Mouse (Mus musculus) limb, embryonic 13.5 days (tissue): Measurements from ENCODE around the gene Tcp10b. TPM values are rescaled to one million over a fixed set of nuclear protein-coding genes. Genes with fewer than 3 reads are reported as not detected.
"Not testable (repeated sequence)": the region's sequence is repeated elsewhere in the genome, so short reads cannot be mapped to it uniquely, and the experiment has no call there.

Experiments
- ATAC-seq: fragments of 200-750 bp; cut with Nextera tagmentation; 2 replicates; pipeline ENCODE4 v1.8.0; 2017; ENCODE audit warnings: low read depth, moderate number of reproducible peaks, moderate TSS enrichment; ENCODE audit not compliant: low FRiP score
- H3K27ac ChIP-seq: fragments of 300-500 bp; sonication (generic); 2 replicates; pipeline ENCODE4 v1.5.1; 2015; ENCODE audit warnings: inconsistent platforms, mild to moderate bottlenecking, moderate library complexity
- H3K27me3 ChIP-seq: fragments of 300-500 bp; sonication (generic); 2 replicates; pipeline ENCODE4 v1.6.1; 2015; ENCODE audit warnings: mild to moderate bottlenecking, inconsistent platforms
- H3K36me3 ChIP-seq: fragments of 300-500 bp; sonication (generic); 2 replicates; pipeline ENCODE4 v1.6.1; 2015; ENCODE audit warnings: inconsistent platforms, mild to moderate bottlenecking, moderate library complexity
- H3K4me1 ChIP-seq: fragments of 300-500 bp; sonication (generic); 2 replicates; pipeline ENCODE4 v1.6.1; 2015; ENCODE audit warnings: inconsistent platforms
- H3K4me2 ChIP-seq: fragments of 300-500 bp; sonication (generic); replicated peaks from 2 replicates; pipeline ENCODE4 v1.6.1; 2015; ENCODE audit warnings: inconsistent platforms, mild to moderate bottlenecking, moderate library complexity
- H3K4me3 ChIP-seq: fragments of 300-500 bp; sonication (generic); 2 replicates; pipeline ENCODE4 v1.5.1; 2015; ENCODE audit warnings: moderate library complexity, mild to moderate bottlenecking, inconsistent platforms
- H3K9ac ChIP-seq: fragments of 300-500 bp; sonication (generic); 2 replicates; pipeline ENCODE4 v1.6.1; 2015; ENCODE audit warnings: mild to moderate bottlenecking, inconsistent platforms
- H3K9me3 ChIP-seq: fragments of 300-500 bp; sonication (generic); 2 replicates; pipeline ENCODE4 v1.6.1; 2016; ENCODE audit warnings: inconsistent platforms
- WGBS: fragments of 180-500 bp; shearing (Covaris S2); methylation state at CpG from one replicate; pipeline ENCODE4 v1.1.7; 2015; 5-methylcytosine and 5-hydroxymethylcytosine counted together
- polyA plus RNA-seq: library from polyadenylated mRNA; unstranded; fragments of >200 nt; fragmentation: Nextera tagmentation; extraction: Ambion mirVana; gene quantifications from 2 replicates; pipeline ENCODE4 v1.2.1, GENCODE M21; 2015

The Tcp10b gene
- polyA plus RNA-seq = 0.17 TPM in 1 of 2 replicates, not detected in the other

DNA sequence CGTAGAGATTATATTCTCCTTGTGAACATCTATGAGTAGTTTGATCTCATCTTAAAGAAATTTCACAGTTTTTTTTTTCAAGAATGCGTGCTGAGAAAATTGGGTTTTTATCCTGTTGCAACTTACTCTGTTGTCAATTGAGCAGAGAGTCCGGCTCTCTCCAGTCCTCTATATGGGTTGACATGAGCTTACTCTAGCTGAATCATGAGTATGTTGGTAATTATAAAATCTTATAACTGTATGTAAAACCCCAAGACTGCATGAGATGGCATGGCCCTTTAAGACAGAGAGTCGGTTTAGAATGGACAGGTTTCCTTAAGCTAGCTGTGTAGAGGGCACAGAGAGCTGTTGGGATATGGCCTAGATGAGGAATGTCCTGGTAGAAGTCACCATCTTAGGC, at the start of gene Tcp10b:
Gene Tcp10b (plus strand): TSS at position 301 of the 400 bp plus-strand sequence.
- H3K4me1 ChIP-seq, H3K27me3 ChIP-seq, H3K9me3 ChIP-seq, ATAC-seq, H3K36me3 ChIP-seq, H3K9ac ChIP-seq, H3K27ac ChIP-seq, H3K4me3 ChIP-seq, H3K4me2 ChIP-seq: not testable (repeated sequence)
- WGBS = 87% methylated on average over 4 of the region's 4 CpGs

DNA sequence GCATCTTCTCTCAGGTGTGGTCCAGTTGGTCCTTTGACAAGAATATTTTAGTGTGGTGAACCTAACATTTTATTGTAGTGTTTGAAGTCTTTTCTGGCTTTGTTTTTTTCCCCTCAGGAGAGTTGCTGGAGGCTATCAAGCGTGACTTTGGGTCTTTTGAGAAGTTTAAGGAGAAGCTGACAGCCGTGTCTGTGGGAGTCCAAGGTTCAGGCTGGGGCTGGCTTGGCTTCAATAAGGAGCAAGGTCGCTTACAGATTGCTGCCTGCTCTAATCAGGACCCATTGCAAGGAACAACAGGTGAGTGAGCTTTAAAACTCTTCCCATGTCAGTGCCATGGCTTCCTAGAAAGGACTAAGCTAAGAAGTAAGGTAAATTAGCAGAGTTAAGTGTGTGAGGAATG, 47.6 kb upstream of the Tcp10b start:
- WGBS = 85% methylated on average over 3 of the region's 3 CpGs
- Histone ChIP-seq H3K4me3 (no peak overlapping the region), H3K9me3 (no peaks in the 10 kb centered on the region), H3K27me3 (no peaks in the 10 kb centered on the region), H3K9ac (no peak overlapping the region), H3K27ac (no peak overlapping the region), H3K4me2 (no peak overlapping the region), H3K4me1 (peaks cover 8% of the 10 kb centered on the region), H3K36me3 (peaks cover 49% of the 10 kb centered on the region)
- no peak for ATAC-seq

DNA sequence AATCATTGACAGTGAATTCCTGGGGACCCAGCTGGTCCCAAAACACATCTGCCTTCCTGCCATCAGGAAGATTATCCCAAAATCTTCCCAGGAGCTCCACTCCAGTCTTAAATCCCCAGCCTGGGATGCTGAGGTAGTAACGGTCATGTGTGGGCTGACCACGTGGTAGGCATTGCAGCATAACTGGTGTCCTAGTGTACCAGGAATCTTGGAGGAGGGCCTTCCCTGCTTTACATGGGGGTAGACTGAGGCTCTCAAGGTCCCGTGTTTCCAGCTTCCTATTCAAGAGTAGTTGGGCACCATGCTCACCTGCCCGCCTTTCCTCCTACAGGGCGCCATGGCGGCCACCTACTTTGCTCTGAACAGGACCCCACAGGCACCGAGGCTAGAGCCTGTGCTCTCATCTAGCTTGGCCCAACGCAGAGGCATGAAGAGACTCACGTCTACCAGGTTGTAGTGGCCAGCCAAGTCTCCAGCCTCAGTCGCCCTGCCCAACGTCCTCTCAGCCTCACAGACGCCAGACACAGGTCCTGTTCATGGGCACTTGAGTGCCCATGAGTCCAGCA, 24.2 kb upstream of the Tcp10b start:
- H3K4me2 ChIP-seq, H3K4me1 ChIP-seq, H3K27ac ChIP-seq, H3K9ac ChIP-seq, H3K9me3 ChIP-seq, ATAC-seq, H3K27me3 ChIP-seq, H3K4me3 ChIP-seq, H3K36me3 ChIP-seq: not testable (repeated sequence)
- 85% methylated on average over 5 of the region's 12 CpGs for WGBS

DNA sequence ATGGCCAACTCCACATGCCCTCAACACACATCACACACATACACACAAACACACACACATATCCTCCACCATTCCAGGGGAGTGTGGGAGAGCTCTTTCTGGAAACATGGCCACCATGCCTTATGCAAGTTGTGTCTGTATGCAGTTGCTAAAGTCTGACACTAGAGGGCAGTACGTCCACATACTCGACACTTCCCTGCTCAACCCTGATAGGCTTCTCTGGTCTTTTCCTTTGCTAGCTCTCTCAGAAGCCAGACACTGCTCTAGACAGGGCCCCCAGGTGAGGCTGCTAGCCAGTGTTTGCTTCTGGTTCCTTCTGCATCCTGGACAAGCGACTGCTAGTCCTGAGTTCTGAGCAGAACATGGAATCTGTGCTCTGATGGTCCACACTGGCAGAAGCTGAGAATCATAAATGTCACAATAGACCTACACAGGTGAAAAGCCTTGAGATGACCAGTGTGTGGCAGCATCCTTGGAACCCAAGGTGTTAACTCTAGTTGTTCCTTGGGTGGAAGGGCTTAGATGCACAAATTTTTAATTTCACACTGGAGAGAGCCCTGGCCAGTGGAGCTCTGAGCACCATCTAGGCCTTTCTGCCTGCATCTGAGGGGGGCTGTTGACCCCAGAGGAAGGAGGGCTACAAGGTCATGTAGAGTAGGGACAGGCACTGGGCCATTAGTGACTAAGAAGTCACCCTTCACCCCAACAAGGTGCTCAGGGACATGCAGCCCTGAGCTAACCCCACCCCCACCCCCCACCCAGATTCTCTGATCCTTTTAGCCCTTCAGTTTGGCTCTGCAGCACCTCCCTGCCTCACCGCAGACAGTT, 16.8 kb upstream of the Tcp10b start:
- not testable (repeated sequence) for H3K27ac ChIP-seq, H3K4me3 ChIP-seq, H3K36me3 ChIP-seq, H3K9ac ChIP-seq, H3K4me2 ChIP-seq, H3K27me3 ChIP-seq, H3K9me3 ChIP-seq, H3K4me1 ChIP-seq
- WGBS = 16% methylated on average over 4 of the region's 4 CpGs
- peak; percentile 86 for ATAC-seq

DNA sequence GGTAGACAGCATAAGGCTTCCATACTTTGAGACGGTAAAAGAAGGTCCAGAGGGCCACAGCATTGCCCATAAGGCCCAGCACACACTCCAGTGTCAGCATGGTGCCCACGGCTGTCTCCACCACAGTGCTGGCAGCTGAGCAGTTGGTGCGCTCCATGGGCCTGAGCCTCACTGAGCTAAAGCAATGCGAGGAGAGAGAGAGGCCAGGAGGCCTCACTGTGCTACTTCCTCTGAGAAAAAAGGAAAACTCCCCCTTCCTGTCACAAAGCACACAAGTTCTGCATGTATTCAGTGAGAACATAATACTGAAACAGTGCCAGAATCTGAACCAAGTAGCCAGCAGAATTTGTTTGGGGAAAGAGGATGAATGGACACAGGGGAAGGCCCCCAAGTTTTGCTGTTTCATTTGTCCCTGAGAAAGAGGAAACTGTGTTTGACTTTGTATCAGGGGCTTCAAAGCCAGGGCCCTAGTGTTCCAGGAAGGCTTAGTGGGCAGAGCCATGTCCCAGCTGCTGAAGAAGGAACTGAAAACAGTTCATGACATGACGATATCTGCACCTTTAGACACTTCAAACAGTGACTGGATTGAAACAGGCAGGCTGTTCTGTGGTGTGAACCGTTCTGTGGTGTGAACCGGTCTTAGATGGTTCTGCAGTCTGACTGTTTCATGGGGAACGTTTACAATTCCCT, 8.6 kb upstream of the Tcp10b start, which contains the start of gene Gpr31b:
Gene Gpr31b (minus strand): TSS at position 173 of the 690 bp plus-strand sequence.
- not testable (repeated sequence) for H3K27ac ChIP-seq, H3K4me3 ChIP-seq, H3K36me3 ChIP-seq, ATAC-seq, H3K4me1 ChIP-seq, H3K9ac ChIP-seq, H3K9me3 ChIP-seq, H3K27me3 ChIP-seq, H3K4me2 ChIP-seq
- 75% methylated on average over 2 of the region's 8 CpGs for WGBS

DNA sequence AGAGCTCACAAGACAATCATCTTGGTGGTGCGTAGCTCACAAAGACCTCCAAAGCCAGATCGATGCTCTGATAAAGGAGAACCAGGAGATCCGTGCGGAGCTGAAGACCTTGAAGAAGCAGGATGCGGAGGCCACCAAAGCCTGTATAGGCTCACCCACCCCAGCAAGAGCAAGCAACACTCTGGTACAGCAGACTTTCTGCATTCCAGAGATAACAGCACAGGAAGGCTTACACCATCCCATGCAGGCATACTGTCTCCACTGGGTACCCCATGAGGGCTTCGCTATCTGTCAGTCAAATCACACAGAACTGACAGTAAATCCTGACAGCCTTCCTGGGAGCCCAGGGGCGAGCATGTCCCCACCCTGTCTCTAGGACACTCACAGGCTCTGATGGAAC, 2.0 kb downstream of the Tcp10b start:
- H3K9me3 ChIP-seq, H3K27ac ChIP-seq, H3K4me3 ChIP-seq, H3K27me3 ChIP-seq, H3K4me1 ChIP-seq, H3K4me2 ChIP-seq, H3K36me3 ChIP-seq, H3K9ac ChIP-seq: not testable (repeated sequence)
- 79% methylated on average over 6 of the region's 7 CpGs for WGBS
- 0 out of 2 replicates have a peak, but pooled peaks have one; percentile 19 for ATAC-seq

DNA sequence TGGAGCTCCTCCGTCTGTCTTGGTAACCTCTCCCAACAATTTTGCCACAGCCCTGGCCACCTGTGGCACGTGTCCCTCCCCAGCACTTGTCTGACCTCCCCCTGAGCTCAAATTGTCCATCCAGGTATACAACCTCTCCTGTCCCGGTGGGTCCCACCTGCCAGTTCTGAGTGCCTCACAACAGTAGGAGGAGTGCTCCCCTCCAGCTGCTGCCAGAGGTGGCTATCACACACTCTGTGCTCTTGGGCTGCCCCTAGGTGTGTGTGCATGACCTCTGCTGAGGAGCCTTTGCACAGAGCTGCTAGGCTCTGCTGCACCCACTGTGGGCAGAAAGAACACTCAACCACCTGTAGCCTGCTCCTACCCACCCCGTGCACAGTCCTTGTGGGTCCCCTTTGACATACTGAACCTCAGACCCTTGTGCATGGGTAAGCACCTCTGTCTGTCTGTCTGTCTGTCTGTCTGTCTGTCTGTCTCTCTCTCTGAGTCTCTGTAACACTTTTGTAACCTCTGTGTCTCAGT, 7.0 kb downstream of the Tcp10b start:
- H3K9me3 ChIP-seq, H3K9ac ChIP-seq, ATAC-seq, H3K27ac ChIP-seq, H3K4me1 ChIP-seq, H3K27me3 ChIP-seq, H3K4me2 ChIP-seq, H3K4me3 ChIP-seq, H3K36me3 ChIP-seq: not testable (repeated sequence)
- 92% methylated on average over 1 of the region's 4 CpGs for WGBS

DNA sequence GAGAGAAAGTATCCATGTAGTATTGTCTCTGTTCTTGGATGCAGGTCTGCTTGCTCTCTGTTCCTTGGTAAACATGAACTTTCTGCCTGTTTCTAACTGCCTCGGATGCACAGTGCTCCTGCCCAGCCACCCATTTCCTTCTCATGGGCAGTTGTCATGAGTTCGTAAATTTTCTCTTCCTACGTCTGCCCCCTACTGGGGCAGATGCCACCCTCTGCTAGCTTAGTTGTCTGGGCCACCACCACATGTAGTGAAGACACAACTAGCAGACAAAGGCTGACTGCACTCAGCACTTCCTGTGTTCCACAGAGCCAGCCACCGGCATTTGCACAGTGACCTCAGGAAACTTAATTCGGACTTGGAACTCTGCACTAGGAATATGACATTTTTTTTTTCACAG, 8.3 kb downstream of the Tcp10b start:
- ATAC-seq, H3K36me3 ChIP-seq, H3K4me2 ChIP-seq, H3K27ac ChIP-seq, H3K27me3 ChIP-seq, H3K4me1 ChIP-seq, H3K4me3 ChIP-seq, H3K9me3 ChIP-seq, H3K9ac ChIP-seq: not testable (repeated sequence)
- 75% methylated on average over 4 of the region's 5 CpGs for WGBS

DNA sequence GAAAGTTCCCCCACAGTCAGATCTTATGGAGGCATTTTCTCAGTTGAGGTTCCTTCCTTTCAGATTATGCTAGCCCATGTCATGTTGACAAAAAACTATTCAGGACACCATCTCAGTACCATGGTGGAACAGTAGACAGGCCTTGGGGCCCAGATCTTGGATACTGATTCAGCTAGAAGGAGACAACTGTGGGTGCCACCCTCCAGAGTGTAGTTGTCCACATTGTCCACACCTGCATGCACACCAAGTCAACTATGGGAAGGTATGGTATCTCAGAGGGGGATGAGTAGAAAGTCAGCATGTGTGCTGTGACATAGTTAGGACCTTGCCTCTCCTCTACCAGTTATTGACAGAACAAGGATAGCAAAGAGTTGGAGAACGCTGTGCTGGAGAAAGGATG, 30.6 kb downstream of the Tcp10b start:
- not testable (repeated sequence) for H3K4me3 ChIP-seq, H3K36me3 ChIP-seq, H3K9ac ChIP-seq, H3K9me3 ChIP-seq, ATAC-seq, H3K4me1 ChIP-seq, H3K27ac ChIP-seq, H3K4me2 ChIP-seq, H3K27me3 ChIP-seq
- WGBS = 44% methylated on average over 1 of the region's 1 CpGs

DNA sequence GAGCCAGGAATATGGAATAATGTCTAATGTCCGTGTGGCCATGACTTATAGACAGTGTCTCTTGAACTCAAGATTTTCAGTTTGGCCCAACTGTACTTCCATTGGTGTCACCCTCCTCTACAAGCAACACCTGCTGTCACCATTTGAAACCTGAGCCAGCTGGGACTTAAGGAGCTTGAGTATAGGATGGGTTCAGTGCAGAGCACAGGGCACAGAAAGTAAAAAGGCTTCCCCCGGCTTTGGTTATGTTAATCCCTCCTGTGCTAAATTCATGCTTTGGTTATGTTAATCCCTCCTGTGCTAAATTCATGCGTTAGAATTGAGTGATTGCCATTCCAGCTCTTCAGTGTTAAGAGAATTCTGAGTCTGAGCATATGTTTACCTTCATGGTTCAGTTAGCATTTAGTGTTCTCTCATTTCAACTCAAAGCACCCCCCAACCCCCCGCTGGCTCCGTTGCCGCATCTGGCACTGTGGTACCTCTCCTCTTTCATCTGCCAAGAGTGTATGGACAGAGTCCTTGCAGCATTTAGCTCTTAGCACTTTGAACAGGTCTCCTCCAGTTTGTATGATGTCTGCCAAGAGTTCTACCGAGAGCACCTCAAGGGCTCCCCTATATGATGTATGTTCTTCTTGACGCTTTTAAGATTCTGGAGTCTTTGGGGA, 31.3 kb downstream of the Tcp10b start:
- H3K4me1 ChIP-seq, H3K9me3 ChIP-seq, H3K4me3 ChIP-seq, H3K27me3 ChIP-seq, H3K27ac ChIP-seq, ATAC-seq, H3K9ac ChIP-seq, H3K4me2 ChIP-seq, H3K36me3 ChIP-seq: not testable (repeated sequence)
- 68% methylated on average over 7 of the region's 8 CpGs for WGBS

DNA sequence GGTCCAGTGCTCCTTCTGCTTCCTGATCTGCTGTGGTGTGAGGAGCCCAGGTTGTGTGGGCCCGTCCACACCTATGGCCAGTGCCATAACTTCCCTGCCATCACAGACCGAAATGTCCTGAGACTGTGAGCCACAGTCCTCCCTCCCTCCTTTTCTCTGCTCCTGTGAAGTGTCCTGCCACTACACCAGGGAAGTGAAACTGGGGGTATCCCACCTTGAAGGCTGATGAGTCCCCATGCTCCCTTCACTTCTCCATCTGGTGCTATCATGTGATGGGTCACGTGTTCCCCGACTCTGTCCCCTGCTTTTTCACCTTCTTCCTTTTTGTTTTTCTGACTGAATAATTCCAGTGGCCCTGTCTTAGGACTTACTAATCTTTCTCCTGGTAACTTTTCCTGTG, 32.1 kb downstream of the Tcp10b start:
- H3K27ac ChIP-seq, H3K9ac ChIP-seq, H3K4me3 ChIP-seq, H3K27me3 ChIP-seq, ATAC-seq, H3K9me3 ChIP-seq, H3K36me3 ChIP-seq, H3K4me2 ChIP-seq, H3K4me1 ChIP-seq: not testable (repeated sequence)
- WGBS = 84% methylated on average over 3 of the region's 4 CpGs

DNA sequence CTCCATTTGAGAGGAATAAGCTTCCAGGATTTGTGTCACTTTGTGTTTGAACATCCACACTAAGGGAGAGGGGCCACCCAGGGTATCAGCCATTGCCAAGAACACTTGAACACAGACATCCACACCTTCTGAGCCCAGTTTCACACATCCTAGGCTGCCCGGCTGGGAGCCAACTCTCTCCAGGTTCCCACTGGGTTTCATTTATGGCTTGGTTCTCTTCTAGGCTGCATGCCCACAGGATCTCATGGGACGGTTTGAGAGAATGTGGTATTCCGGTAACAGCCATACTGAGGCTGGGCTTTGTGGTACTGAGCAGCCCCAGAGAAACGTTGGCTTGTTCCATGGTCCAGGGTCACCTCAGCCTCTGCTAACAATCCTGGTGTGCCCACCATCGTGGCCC, 45.7 kb downstream of the Tcp10b start:
- not testable (repeated sequence) for H3K36me3 ChIP-seq, H3K27me3 ChIP-seq, H3K4me3 ChIP-seq, ATAC-seq, H3K4me2 ChIP-seq, H3K9ac ChIP-seq, H3K9me3 ChIP-seq, H3K4me1 ChIP-seq, H3K27ac ChIP-seq
- WGBS = 85% methylated on average over 5 of the region's 5 CpGs
